Mouse (Mus musculus) cerebellum, adult 2 months (tissue): ENCODE measurements around the gene Adar.

Source experiments
- CTCF ChIP-seq: fragments of 200-500 bp; IDR thresholded peaks from 2 replicates; pipeline ENCODE4 v1.5.1; 2011; ENCODE audit warnings: low read depth, mild to moderate bottlenecking, control low read depth, low read length, moderate library complexity, borderline replicate concordance; ENCODE audit not compliant: insufficient read depth
- POLR2A ChIP-seq: fragments of 200-500 bp; IDR thresholded peaks from 2 replicates; pipeline ENCODE4 v1.6.1; 2011; ENCODE audit warnings: low read length, control low read depth, borderline replicate concordance; ENCODE audit not compliant: insufficient read depth

DNA sequence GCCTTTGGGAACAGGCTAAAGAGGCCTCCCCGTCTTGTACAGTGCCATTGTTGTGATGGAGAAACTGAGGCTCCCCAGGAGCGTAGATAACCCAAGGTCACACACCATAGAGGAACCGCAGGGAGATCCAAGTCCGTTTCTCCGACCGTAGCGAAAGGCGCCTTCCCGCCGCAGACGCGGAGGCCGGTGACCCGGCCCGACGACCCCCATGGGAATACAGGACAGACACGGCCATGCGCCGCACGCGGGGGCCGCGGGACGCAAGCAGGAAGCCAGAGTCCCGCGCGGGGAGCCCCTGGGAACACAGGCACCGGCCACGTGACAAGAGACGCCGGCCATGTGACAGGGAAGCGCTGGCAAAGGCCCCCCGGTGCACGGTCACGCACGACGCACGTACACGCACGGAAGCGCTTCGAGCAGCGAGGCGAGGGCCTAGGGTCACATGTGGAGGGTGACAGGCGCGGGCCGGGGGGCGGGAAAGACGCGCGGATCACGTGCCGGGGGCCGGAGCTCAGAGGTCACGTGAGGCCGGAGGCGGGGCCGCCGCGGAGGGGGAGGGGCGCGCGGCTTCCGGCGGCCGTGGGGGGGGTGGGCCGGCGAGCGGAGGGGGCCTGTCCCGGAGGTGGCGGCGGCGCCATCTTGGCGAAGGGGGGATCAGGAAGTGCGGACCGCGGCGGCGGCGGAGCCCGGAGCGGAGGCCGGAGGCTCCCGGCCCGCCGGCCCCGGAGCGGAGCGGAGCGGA, 58.3 kb downstream of the Adar start, which contains the start of gene Ube2q1:
- TF ChIP-seq POLR2A (peak; percentile 28; the same call in 1 of the 2 replicates), CTCF (no peak)
